Mouse (Mus musculus): ENCODE measurements around the gene Crhr1.

Crhr1 gene

DNA sequence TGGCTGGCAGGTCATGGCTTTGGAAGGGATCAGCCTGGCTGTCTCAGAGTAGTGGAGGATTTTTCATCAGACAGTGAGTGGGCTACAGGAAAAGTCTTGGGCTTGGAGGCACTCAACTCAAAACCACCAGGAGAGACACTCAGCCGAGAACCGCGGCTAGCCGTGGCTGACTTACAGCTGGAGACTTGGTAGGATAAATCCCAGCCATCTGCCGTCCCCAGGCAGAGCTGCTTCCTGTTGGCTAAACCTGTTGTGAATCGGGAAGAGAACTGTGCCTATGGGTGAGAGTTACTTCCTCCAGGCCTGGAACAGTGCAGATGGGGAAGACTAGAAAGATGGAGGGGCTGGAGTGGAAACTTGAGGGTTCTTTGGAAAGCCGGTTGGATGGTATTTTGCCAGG, 9.7 kb upstream of the Crhr1 start:
- Histone ChIP-seq H3K36me3 (ENCODE audit: control insufficient read depth, insufficient read depth, low read length, poor library complexity, severe bottlenecking) (no peaks in the 10 kb centered on the region), H3K27me3 (ENCODE audit: control insufficient read depth, insufficient read depth, low read length, poor library complexity, severe bottlenecking) (no peaks in the 10 kb centered on the region)
- DNase-seq (ENCODE audit: low read depth, low spot score) = no peak

DNA sequence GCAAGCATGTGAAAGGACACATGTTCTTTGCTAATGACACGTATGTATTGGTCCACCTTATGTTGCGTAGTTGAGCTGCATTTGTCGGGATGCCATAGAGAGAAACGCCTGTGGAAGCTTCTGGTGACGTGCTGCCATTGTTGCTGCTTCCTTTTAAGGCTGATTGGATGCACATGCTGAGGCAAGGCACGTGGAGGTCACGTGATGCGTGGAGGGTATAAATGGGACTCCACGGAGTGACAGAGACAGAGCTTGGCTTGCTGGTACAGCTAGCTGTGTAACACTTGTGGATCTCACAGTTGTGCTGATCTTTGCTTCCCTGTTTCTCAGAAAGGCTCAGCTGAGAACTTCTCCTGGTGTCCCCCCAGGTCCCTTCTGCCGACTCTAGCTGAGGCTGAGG, 9.2 kb upstream of the Crhr1 start:
- Histone ChIP-seq H3K27me3 (ENCODE audit: control insufficient read depth, insufficient read depth, low read length, poor library complexity, severe bottlenecking) (no peaks in the 10 kb centered on the region), H3K36me3 (ENCODE audit: control insufficient read depth, insufficient read depth, low read length, poor library complexity, severe bottlenecking) (no peaks in the 10 kb centered on the region)
- DNase-seq (ENCODE audit: low read depth, low spot score) = no peak

DNA sequence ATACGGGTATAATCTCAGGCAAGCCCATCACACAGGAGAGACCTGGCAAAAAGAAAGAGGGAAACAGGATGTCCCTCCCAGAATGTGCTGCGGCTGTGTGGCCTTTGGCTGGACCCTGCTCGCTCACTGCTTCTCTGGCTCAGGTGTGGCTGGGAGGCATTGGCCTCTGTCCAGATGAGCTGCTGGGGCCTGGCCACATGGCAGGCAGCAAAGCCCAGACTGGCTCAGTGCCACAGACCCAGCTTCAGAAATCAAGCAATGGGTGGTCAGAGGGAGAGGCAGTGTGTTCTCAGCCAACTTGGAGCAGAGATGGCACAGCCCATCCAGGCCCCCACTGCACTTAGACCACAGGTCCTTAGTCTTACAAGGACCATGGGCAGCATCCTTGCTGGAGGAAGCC, 8.1 kb upstream of the Crhr1 start:
- DNase-seq (ENCODE audit: low read depth, low spot score) = no peak
- no peaks in the 10 kb centered on the region for H3K36me3 ChIP-seq (ENCODE audit: control insufficient read depth, insufficient read depth, low read length, poor library complexity, severe bottlenecking)
- H3K27me3 ChIP-seq (ENCODE audit: control insufficient read depth, insufficient read depth, low read length, poor library complexity, severe bottlenecking) = no peaks in the 10 kb centered on the region

DNA sequence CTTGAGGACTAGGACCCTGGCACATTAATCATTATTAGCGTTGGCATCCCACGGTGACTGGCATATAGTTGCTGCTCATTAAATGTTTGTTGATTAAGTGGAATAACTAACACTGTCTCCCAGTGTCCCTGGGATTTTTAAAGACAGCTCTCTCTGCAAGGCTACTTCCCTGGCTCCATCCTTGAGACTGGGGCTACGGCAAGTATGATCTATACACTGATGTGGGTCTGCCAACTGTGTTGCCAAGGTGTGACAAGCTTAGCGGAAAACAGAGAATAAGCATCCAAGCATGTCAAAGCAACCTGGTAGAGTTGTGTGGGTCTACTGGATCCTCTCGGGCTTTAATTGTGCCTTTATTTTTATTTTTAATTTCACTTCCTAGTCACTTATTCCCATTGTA, 3.2 kb upstream of the Crhr1 start:
- no peak for DNase-seq (ENCODE audit: low read depth, low spot score)
- Histone ChIP-seq H3K36me3 (ENCODE audit: control insufficient read depth, insufficient read depth, low read length, poor library complexity, severe bottlenecking) (no peaks in the 10 kb centered on the region), H3K27me3 (ENCODE audit: control insufficient read depth, insufficient read depth, low read length, poor library complexity, severe bottlenecking) (peaks cover 1% of the 10 kb centered on the region; the same call in 1 of the 2 replicates)

DNA sequence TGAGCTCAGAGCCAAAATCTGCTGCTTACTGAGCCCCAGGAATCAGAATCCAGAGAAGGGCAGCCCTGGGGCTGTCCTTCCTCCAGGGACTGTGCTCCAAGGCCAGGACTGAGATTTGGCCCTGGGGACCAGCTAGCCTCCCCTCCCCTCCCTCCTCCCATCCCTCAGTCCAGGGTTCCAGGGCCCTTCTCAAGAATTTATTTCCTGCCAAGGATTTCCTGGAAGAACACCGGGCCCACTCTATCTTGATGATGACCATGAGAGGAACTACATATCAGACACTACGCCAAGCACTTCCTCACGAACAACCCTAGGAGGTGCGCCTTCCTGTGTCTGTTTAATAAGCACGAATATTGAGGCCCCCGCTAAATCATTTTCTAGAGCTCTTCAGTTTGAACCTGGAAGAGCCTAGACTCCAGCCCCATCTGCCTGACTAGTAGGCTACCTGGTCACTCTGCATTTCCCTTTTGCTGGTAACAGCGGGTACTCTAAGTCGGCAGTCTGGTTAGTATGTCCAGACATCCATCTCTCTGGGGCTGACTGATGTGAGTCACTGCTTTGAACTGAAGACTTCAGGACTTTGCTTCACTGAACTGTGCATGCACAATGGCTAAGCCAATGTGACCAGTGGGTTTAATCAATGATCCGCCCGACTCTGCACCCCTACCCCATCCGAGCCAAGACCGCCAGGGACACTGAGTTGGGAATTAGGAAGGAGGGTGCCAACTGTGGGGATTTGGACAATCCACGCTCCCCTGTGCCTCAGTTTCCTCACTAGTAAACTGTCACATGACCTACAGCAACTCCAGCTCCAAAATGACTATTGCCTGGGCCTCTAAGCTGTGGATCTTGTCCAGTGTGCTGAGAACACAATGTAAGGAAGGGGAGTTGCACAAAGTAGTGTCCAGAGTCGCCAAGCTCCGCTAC, 1.7 kb upstream of the Crhr1 start:
- peaks cover 1% of the 10 kb centered on the region; the same call in 1 of the 2 replicates for H3K27me3 ChIP-seq (ENCODE audit: control insufficient read depth, insufficient read depth, low read length, poor library complexity, severe bottlenecking)
- H3K36me3 ChIP-seq (ENCODE audit: control insufficient read depth, insufficient read depth, low read length, poor library complexity, severe bottlenecking) = no peaks in the 10 kb centered on the region
- no peak for DNase-seq (ENCODE audit: low read depth, low spot score)

DNA sequence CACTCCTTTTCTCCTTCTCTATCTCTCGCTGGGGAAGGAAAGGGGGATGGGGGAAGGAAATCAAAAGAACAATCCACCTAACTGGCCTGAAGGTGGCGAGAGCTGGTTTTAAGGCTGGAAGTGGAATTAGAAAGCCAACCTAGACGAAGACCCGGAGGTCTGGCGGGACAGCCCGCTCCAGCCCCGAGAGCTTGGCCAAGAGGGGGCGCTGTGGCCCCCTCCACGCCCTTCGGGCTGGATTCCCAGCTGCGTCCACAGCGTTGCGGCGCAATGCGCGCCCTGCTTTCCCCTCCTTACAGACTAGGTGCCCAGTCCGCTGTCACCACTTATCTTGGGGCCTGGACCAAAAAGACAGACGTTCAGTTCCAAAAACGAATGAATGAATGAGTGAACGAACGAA, 899 bp upstream of the Crhr1 start:
- H3K36me3 ChIP-seq (ENCODE audit: control insufficient read depth, insufficient read depth, low read length, poor library complexity, severe bottlenecking) = no peaks in the 10 kb centered on the region
- H3K27me3 ChIP-seq (ENCODE audit: control insufficient read depth, insufficient read depth, low read length, poor library complexity, severe bottlenecking) = peaks cover 1% of the 10 kb centered on the region; the same call in 1 of the 2 replicates
- DNase-seq (ENCODE audit: low read depth, low spot score) = peak; percentile 18

DNA sequence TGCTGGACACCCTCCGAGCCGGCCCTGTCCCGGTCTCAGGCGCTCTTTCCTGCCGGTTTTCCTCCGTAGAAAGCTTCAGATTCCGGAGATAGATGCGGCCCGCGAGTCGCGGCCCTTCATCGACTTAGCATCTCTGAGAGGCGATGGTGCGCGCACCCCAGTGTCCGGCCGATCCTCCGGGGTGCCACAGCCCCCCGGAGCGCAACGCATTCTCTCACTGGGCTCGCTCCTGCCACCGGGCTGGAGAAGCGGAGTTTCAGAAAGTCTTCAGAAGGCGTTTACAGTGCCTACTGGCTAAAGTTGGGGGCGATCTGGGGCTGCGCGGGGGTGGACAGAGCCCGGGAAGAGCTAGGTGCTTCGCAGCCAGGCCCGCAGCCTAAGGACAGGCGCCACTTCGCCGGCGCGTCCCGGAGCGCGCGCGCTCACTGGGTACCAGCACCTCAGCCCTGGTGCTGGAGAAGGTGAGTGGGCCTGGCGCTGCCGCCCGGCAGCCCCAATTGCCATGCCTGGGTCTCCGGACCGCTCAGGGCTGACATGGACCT, 858 bp downstream of the Crhr1 start:
- peaks cover 1% of the 10 kb centered on the region; the same call in 1 of the 2 replicates for H3K27me3 ChIP-seq (ENCODE audit: control insufficient read depth, insufficient read depth, low read length, poor library complexity, severe bottlenecking)
- no peaks in the 10 kb centered on the region for H3K36me3 ChIP-seq (ENCODE audit: control insufficient read depth, insufficient read depth, low read length, poor library complexity, severe bottlenecking)
- DNase-seq (ENCODE audit: low read depth, low spot score) = no peak

DNA sequence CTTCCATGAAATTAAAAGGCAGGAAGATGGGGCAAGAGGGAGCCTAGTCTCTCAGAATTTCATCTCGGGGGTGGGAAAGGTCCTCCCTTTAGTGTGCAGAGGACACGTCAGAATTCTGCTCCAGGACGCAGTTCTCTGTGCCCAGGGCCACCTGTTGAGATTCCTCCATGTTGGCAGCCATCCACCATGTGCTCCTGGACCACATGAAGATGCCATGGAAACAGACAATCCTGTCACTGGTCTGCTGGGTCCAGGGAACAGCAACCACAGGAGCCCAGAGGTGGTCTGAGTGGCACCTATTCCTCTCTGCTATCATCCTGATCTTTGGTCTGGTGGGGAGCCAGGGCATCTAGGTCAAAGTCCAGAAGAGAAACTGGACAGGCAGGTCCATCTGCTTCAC, 6.3 kb downstream of the Crhr1 start:
- Histone ChIP-seq H3K27me3 (ENCODE audit: control insufficient read depth, insufficient read depth, low read length, poor library complexity, severe bottlenecking) (no peaks in the 10 kb centered on the region), H3K36me3 (ENCODE audit: control insufficient read depth, insufficient read depth, low read length, poor library complexity, severe bottlenecking) (no peaks in the 10 kb centered on the region)
- no peak for DNase-seq (ENCODE audit: low read depth, low spot score)

DNA sequence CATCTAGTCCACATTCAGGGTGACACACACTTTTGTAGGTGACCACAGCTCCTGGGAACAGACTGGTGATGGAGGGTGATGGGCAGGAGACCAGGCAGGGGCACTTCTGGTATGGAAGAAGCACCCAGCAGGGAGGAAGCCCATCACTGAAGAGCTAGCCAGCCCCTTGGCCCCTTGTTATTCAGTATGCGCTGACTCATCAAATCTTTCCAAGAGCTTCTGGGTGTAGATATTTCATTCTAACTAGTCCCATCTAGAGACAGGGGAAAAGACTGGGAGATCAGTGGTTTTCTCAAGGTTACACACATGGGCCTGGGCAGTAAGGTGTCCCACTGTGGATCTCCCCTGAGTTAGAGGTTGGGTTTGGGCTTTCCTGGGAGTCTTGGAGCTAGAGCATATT, 12.3 kb downstream of the Crhr1 start:
- Histone ChIP-seq H3K27me3 (ENCODE audit: control insufficient read depth, insufficient read depth, low read length, poor library complexity, severe bottlenecking) (no peaks in the 10 kb centered on the region), H3K36me3 (ENCODE audit: control insufficient read depth, insufficient read depth, low read length, poor library complexity, severe bottlenecking) (no peaks in the 10 kb centered on the region)
- no peak for DNase-seq (ENCODE audit: low read depth, low spot score)

DNA sequence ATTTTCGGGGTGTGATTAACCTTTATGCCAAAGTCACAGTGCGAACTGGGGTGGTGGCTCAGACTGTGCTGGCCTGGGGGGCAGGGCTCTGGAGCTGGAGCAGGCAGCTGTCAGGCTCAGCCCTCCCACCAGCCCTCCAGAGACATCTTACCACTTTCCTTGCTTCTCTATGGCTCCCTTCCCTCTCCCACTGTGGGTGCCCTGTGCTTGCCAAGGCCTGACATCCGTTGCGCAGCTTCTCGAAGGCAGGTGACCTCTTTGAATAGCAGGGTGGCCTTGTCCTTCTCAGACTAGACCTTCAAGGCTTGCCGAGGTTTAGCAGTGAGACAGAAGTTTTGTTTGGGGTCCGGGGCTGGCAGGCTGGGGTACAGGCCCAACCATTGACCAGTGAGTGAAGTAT, 16.1 kb downstream of the Crhr1 start:
- no peaks in the 10 kb centered on the region for H3K36me3 ChIP-seq (ENCODE audit: control insufficient read depth, insufficient read depth, low read length, poor library complexity, severe bottlenecking)
- DNase-seq (ENCODE audit: low read depth, low spot score) = no peak
- H3K27me3 ChIP-seq (ENCODE audit: control insufficient read depth, insufficient read depth, low read length, poor library complexity, severe bottlenecking) = no peaks in the 10 kb centered on the region

DNA sequence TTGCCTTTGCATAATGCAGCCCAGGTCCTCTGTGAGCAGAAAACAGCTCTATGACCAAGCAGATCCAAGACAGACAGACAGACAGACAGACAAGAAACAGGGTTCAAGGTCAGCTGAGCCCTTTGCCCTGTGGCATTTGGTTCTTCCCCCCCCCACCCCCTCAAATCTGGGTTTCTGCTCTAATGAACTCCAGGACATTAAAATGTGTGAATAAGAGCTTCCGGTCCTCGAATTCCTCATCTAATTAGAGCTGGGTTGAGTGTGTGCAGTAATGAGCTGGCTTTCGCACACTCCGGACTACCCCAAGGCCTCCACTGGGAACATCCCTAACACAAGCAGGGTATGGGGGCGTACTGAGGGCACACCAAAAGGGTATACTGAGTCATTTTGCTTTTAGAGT, 18.3 kb downstream of the Crhr1 start:
- Histone ChIP-seq H3K36me3 (ENCODE audit: control insufficient read depth, insufficient read depth, low read length, poor library complexity, severe bottlenecking) (no peaks in the 10 kb centered on the region), H3K27me3 (ENCODE audit: control insufficient read depth, insufficient read depth, low read length, poor library complexity, severe bottlenecking) (no peaks in the 10 kb centered on the region)
- DNase-seq (ENCODE audit: low read depth, low spot score) = no peak

DNA sequence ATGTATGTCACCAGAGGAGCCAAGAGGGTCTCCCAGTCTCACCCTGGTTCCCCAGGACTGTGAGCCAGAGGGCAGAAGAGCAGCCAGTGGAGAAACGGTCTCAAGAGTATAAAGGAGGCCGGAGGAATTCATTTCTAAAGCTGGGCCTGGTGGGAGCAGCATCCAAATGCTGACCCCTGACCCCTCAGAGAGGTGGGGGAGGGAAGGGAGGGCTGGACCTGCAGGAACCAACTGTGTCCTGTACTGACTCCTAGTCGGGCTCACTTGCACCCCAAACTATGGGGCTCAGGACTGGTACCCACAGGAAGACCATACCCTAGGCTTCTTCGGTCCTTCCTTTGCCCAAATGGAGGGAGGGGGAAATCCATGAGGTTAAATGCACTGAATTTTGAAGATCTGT, 21.7 kb downstream of the Crhr1 start:
- no peak for DNase-seq (ENCODE audit: low read depth, low spot score)
- Histone ChIP-seq H3K36me3 (ENCODE audit: control insufficient read depth, insufficient read depth, low read length, poor library complexity, severe bottlenecking) (no peaks in the 10 kb centered on the region), H3K27me3 (ENCODE audit: control insufficient read depth, insufficient read depth, low read length, poor library complexity, severe bottlenecking) (no peaks in the 10 kb centered on the region)

DNA sequence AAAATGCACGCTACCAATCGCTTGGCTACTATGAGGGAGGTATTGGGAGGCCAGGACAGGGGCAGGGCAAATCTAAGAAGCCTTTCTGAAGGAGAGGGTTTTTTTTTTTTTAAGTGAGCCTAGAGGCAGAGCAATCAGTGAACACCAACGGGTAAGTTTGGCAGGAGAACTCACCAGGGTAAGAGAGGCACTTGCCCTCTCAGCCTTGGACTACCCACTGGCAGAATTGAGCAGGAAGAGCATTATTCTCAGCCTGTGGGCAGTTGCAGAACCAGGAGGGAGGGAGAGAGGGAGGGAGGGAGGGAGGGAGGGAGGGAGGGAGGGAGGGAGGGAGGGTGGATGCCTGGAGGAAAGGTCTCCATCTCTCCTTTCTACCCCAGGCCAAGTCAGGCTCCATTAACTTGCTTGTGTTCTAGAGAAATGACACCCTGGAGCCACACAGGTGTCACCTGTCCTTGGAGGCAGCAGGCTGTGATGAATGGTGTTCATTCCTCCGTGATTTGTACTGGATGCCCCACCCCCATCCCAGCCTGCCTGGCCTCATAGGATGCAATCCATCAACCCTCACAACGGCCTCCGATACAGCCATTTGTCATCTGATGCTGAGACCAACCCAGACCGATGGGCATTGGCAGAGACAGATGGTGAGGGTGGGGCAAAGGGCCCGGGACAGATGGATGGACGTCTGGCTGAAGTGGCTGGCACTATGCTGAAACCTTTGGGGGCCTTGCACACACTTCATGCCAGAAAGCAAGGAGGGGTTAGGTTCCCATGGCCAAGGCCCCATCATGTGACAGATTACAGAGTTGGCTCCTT, 22.4 kb downstream of the Crhr1 start:
- no peaks in the 10 kb centered on the region for H3K27me3 ChIP-seq (ENCODE audit: control insufficient read depth, insufficient read depth, low read length, poor library complexity, severe bottlenecking)
- H3K36me3 ChIP-seq (ENCODE audit: control insufficient read depth, insufficient read depth, low read length, poor library complexity, severe bottlenecking) = no peaks in the 10 kb centered on the region
- no peak for DNase-seq (ENCODE audit: low read depth, low spot score)

DNA sequence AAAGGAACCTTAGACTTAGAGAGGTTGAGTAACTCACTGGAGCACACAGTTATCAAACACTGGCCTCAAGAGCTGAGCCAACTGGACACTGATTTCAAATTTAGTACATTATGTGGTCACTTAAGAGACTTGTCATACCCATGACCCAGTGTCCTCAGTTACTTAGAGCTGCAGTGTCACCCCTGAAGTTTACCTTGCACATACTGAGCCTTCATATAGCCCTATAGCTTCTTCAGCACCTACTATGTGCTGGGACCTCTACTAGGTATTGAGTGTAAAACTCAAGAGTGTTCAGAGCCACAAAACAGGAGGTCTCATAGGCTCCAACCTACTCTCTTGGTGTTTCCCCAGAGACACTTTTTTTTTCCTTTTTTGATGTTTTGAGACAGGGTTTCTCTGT, 23.2 kb downstream of the Crhr1 start:
- DNase-seq (ENCODE audit: low read depth, low spot score) = no peak
- H3K36me3 ChIP-seq (ENCODE audit: control insufficient read depth, insufficient read depth, low read length, poor library complexity, severe bottlenecking) = no peaks in the 10 kb centered on the region
- H3K27me3 ChIP-seq (ENCODE audit: control insufficient read depth, insufficient read depth, low read length, poor library complexity, severe bottlenecking) = no peaks in the 10 kb centered on the region

DNA sequence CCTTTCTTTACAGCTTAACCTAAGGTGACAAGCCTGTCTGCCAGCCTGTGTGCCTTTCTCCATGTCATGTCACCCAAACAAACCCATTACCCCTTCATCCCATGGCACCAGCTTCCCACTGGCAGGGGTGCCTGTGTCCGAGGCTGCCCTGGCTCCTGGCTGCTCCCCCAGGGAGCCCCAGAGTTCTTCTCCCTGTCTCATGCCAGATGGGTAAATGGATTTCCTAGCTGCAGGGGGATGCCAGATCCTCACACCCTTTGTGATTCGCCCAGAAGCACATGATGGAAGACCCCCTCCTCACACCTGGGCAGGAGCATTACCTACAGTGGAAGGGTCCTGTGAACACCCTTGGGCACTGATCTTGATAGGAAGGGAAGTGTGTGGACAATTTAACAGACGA, 23.7 kb downstream of the Crhr1 start:
- no peaks in the 10 kb centered on the region for H3K27me3 ChIP-seq (ENCODE audit: control insufficient read depth, insufficient read depth, low read length, poor library complexity, severe bottlenecking)
- no peaks in the 10 kb centered on the region for H3K36me3 ChIP-seq (ENCODE audit: control insufficient read depth, insufficient read depth, low read length, poor library complexity, severe bottlenecking)
- no peak for DNase-seq (ENCODE audit: low read depth, low spot score)
